Mouse (Mus musculus) G1E (cell line): Measurements from ENCODE around the gene Cnot10.

Experiments used
- CTCF ChIP-seq: IDR thresholded peaks from 2 replicates; pipeline ENCODE4 v1.5.1; 2012; ENCODE audit warnings: low read depth, low read length, inconsistent platforms, mixed read lengths
- GATA1 ChIP-seq: IDR thresholded peaks from 2 replicates; pipeline ENCODE4 v1.6.1; 2012; ENCODE audit warnings: borderline replicate concordance, low read length, inconsistent platforms, mixed read lengths
- GATA2 ChIP-seq: IDR thresholded peaks from 2 replicates; pipeline ENCODE4 v1.6.1; 2012; ENCODE audit warnings: low read depth, low read length, inconsistent platforms, borderline replicate concordance
- TAL1 ChIP-seq: conservative IDR thresholded peaks from 2 replicates; pipeline ENCODE4 v1.6.1; 2012; ENCODE audit warnings: low read depth, low read length, inconsistent platforms, mixed read lengths

DNA sequence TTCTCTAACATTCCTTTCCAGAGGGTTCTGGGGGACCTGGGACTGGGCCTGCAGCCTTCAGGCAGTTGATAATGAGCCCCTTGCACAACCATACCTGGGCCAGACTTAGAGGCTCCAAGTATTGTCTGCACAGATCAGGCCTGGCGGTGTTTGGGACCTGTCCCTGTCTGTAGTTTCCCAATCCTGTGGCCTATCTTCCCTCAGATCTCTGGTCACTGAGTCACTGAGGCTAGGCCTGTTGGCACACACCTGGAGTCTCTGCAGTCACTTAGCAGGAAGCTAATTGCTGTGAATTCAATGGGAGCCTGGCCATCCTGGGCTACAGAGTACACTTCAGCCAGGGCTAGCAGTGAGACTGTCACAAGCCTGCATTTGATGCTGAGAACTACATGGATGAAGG, 64.0 kb downstream of the Cnot10 start:
- no peak for TF ChIP-seq CTCF
- TF ChIP-seq GATA1 = no peak
- no peak for TF ChIP-seq TAL1
- TF ChIP-seq GATA2 = no peak
